Mouse (Mus musculus) hindbrain, postnatal 0 days (tissue): ENCODE measurements around the gene Palld. TPM values are rescaled to one million over a fixed set of nuclear protein-coding genes. Genes with fewer than 3 reads are reported as not detected.

Experiments used
- ATAC-seq: fragments of 200-750 bp; cut with Nextera tagmentation; 2 replicates; pipeline ENCODE4 v1.8.0; 2017; ENCODE audit warnings: mild to moderate bottlenecking, moderate TSS enrichment, moderate library complexity
- DNase-seq: peaks from one replicate; pipeline ENCODE4 v3.0.0-alpha.2; 2015; ENCODE audit warnings: low spot score
- H3K27ac ChIP-seq: fragments of 300-500 bp; sonication (generic); 2 replicates; pipeline ENCODE4 v1.5.1; 2014; ENCODE audit warnings: mild to moderate bottlenecking
- H3K27me3 ChIP-seq: fragments of 300-500 bp; sonication (generic); 2 replicates; pipeline ENCODE4 v1.6.1; 2014; ENCODE audit warnings: low read length, mixed read lengths; ENCODE audit not compliant: insufficient read depth
- H3K36me3 ChIP-seq: fragments of 300-500 bp; sonication (generic); 2 replicates; pipeline ENCODE4 v1.6.1; 2014; ENCODE audit warnings: low read length, mixed read lengths; ENCODE audit not compliant: insufficient read depth
- H3K4me1 ChIP-seq: fragments of 300-500 bp; sonication (generic); 2 replicates; pipeline ENCODE4 v1.6.1; 2014; ENCODE audit warnings: antibody characterized with exemption, low read length, mixed read lengths; ENCODE audit not compliant: insufficient read depth
- H3K4me2 ChIP-seq: fragments of 300-500 bp; sonication (generic); 2 replicates; pipeline ENCODE4 v1.6.1; 2014; ENCODE audit warnings: low read depth, mild to moderate bottlenecking, low read length, moderate library complexity, mixed read lengths
- H3K4me3 ChIP-seq: fragments of 300-500 bp; sonication (generic); 2 replicates; pipeline ENCODE4 v1.5.1; 2014; ENCODE audit warnings: low read length
- H3K9ac ChIP-seq: fragments of 300-500 bp; sonication (generic); replicated peaks from 2 replicates; pipeline ENCODE4 v1.6.1; 2014; ENCODE audit warnings: mild to moderate bottlenecking, low read length, moderate library complexity, mixed read lengths
- H3K9me3 ChIP-seq: fragments of 300-500 bp; sonication (generic); 2 replicates; pipeline ENCODE4 v1.6.1; 2016; ENCODE audit warnings: low read length, mixed read lengths
- CTCF ChIP-seq: IDR thresholded peaks from 2 replicates; pipeline ENCODE4 v1.5.1; 2016; ENCODE audit warnings: antibody characterized with exemption, control low read depth, low read depth
- WGBS: fragments of 180-500 bp; shearing (Covaris S2); extraction: QIAGEN DNeasy Blood & Tissue Kit; methylation state at CpG from one replicate; pipeline ENCODE4 v1.1.7; 2014; 5-methylcytosine and 5-hydroxymethylcytosine counted together
- polyA plus RNA-seq: library from polyadenylated mRNA; unstranded; fragments of >200 nt; fragmentation: Nextera tagmentation; extraction: Ambion mirVana; gene quantifications from 2 replicates; pipeline ENCODE4 v1.2.1, GENCODE M21; 2015
- total RNA-seq: library from RNA; depleted of rRNA; stranded (reverse); fragments of >200 nt; gene quantifications from 2 replicates; pipeline ENCODE4 v1.2.3, GENCODE M21; 2014

Gene Palld
- total and polyA plus RNA-seq, 2 experiments from 2014 or later, result 3.5 to 14.0 TPM

DNA sequence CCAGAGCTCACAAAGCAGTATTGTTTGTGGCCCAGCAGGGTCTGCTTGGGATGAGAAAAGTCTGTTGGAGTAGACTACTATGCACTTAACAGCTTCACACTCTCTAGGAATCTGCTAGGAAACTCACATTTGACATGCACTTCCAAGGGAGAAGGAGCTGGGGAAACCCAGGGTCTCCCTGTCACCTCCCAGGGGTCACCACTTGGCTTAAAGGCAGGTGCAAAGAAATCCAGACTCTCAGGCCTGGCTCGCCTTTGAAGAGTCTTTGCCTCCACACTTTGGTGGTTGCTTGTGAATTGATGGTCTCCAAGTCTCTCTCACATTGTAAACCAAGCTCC lies 272.9 kb downstream of the Palld start:
- no peak overlapping the region for H3K9ac ChIP-seq
- no peak for TF ChIP-seq CTCF
- ATAC-seq (0 out of 2 replicates have a peak, but pooled peaks have one; percentile 4), DNase-seq (no peak)
- H3K27me3 ChIP-seq, result no peaks in the 10 kb centered on the region
- H3K27ac ChIP-seq, result no peak overlapping the region
- no peaks in the 10 kb centered on the region for H3K36me3 ChIP-seq
- H3K4me3 ChIP-seq, result no peak overlapping the region
- no peaks in the 10 kb centered on the region for H3K9me3 ChIP-seq
- H3K4me2 ChIP-seq, result no peak overlapping the region
- no peaks in the 10 kb centered on the region for H3K4me1 ChIP-seq
- 71% methylated on average over 1 of the region's 1 CpGs for WGBS

GRCm38 (mm10) chr8:61628938-61629630 lies 273.4 kb downstream of the Palld start:
- TF ChIP-seq CTCF, result no peak
- Histone ChIP-seq H3K4me3 (no peak overlapping the region), H3K36me3 (no peaks in the 10 kb centered on the region), H3K4me2 (no peak overlapping the region), H3K9me3 (no peaks in the 10 kb centered on the region), H3K9ac (no peak overlapping the region), H3K27ac (no peak overlapping the region), H3K27me3 (no peaks in the 10 kb centered on the region), H3K4me1 (no peaks in the 10 kb centered on the region)
- ATAC-seq (0 out of 2 replicates have a peak, but pooled peaks have one; percentile 35), DNase-seq (peak; percentile 32)
- 79% methylated on average over 3 of the region's 3 CpGs for WGBS

- H3K4me1 ChIP-seq, result no peaks in the 10 kb centered on the region
- no peaks in the 10 kb centered on the region for H3K36me3 ChIP-seq
- ATAC-seq (no peak), DNase-seq (no peak)
- 91% methylated on average over 8 of the region's 8 CpGs for WGBS
- no peak overlapping the region for H3K4me3 ChIP-seq
- TF ChIP-seq CTCF, result no peak
- no peaks in the 10 kb centered on the region for H3K27me3 ChIP-seq
- no peaks in the 10 kb centered on the region for H3K9me3 ChIP-seq
- no peak overlapping the region for H3K4me2 ChIP-seq
- no peak overlapping the region for H3K9ac ChIP-seq
- no peak overlapping the region for H3K27ac ChIP-seq
Observed at GRCm38 (mm10) chr8:61626246-61626952, 276.1 kb downstream of the Palld start.

DNA sequence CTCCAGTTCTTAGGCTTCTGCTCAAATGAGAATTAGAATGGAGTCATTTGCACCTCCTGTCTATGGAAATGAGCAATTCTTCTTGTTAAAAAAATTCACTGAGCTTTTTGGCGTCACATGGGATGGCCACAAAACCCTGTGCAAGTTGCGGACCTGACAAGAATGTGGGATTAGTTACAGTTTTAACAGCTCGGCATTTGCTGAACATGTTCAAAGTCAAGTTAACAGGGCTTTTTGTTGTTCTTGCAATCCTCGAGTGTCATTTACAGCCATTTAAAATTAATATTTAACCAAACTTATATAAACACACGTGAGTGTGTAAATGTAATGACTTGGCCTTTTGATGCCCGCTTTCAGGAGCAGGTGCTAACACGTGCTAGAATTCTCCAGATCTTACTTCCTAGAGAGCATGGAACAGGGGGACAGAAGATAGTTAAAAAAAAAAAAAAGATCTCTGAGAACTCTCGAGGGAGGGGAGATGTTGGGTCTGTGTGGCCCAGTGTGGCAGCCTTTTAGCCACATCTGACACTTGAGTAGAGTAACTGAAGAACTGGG lies 276.8 kb downstream of the Palld start:
- Histone ChIP-seq H3K4me1 (no peaks in the 10 kb centered on the region), H3K9ac (no peak overlapping the region), H3K36me3 (no peaks in the 10 kb centered on the region), H3K27me3 (no peaks in the 10 kb centered on the region), H3K4me2 (no peak overlapping the region), H3K9me3 (no peaks in the 10 kb centered on the region), H3K4me3 (no peak overlapping the region), H3K27ac (no peak overlapping the region)
- DNase-seq (no peak), ATAC-seq (no peak)
- 89% methylated on average over 8 of the region's 8 CpGs for WGBS
- TF ChIP-seq CTCF, result no peak

DNA sequence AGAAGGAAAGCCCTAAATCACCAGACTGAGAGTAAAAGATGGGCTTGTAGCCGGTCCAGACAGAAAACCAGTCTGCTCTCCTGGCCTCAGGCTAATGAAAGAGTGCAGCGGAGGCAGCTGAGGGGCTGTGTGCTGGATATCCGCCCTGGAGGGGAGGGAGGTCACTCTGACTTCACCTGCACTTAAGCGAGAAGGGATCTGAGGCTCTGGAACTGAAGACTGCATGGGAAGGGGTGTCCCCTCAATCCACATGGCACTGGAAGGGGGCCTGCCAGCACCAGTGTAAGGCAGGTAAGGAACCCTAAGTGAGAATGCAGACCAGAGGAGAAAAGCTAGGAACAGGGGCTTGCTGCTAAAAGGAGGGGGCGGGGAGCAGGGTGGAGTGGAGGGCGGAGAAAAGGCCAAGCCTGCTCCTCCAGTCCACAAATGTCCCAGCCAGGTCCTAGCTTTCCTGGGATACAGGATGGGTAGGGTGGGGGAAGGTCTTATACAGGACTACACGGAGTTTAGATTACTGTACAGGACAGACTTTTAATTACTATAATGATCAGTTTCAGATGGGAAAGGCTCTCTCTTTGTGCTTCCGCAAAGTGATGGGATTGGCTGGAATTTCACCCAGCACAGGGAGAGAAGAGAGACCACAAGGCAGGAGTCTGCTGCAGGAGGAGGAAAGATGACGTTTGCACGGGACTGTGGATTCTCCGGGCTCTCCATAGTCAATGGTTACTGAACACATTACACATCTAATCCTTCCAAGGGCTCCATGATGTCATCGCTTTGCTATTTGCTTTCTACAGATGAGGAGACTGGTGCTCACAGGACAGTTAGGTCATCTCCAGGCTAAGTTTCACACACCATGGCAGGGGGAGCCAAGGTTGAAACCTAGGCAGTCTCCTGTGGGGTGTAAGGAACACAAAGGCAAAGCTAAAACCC lies 278.7 kb downstream of the Palld start:
- Histone ChIP-seq H3K36me3 (no peaks in the 10 kb centered on the region), H3K9me3 (no peaks in the 10 kb centered on the region), H3K9ac (no peak overlapping the region), H3K4me3 (no peak overlapping the region), H3K27me3 (no peaks in the 10 kb centered on the region), H3K27ac (no peak overlapping the region), H3K4me2 (no peak overlapping the region), H3K4me1 (no peaks in the 10 kb centered on the region)
- 45% methylated on average over 10 of the region's 12 CpGs for WGBS
- ATAC-seq, result peak; percentile 12; the same call in 1 of the 2 replicates
- no peak for DNase-seq
- TF ChIP-seq CTCF, result no peak

DNA sequence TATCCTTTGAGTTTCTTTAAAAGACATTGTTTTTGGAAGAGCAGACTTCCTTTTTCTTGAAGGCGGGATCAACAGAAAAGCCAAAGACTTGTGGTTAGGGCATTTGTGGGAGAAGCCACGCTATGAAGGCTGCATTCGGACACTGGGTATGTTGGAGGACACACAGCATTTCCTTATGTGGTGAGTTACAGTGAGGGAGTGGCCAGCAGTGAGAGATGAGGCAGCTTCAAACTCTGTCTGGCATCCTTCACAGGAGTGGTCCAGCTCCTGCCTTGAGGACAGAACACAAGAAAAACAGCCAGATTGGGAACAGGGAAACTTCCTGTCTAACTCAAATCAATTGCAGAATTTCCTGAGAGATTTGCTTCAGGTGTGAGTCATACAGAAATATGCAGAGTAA lies 281.2 kb downstream of the Palld start:
- H3K36me3 ChIP-seq, result no peaks in the 10 kb centered on the region
- no peak overlapping the region for H3K4me3 ChIP-seq
- no peaks in the 10 kb centered on the region for H3K4me1 ChIP-seq
- no peak overlapping the region for H3K4me2 ChIP-seq
- H3K9ac ChIP-seq, result no peak overlapping the region
- 73% methylated on average over 3 of the region's 3 CpGs for WGBS
- H3K9me3 ChIP-seq, result no peaks in the 10 kb centered on the region
- H3K27ac ChIP-seq, result no peak overlapping the region
- H3K27me3 ChIP-seq, result no peaks in the 10 kb centered on the region
- no peak for DNase-seq
- no peak for ATAC-seq
- TF ChIP-seq CTCF, result no peak
